Mouse (Mus musculus) liver, adult 2 months (tissue): ENCODE data around the gene Cxcr1.

Experiments
- CTCF ChIP-seq: fragments of 200-500 bp; IDR thresholded peaks from 2 replicates; pipeline ENCODE4 v1.5.1; 2011; ENCODE audit warnings: low read depth, low read length, control low read depth
- POLR2A ChIP-seq: fragments of 200-500 bp; IDR thresholded peaks from 2 replicates; pipeline ENCODE4 v1.6.1; 2011; ENCODE audit warnings: low read length, control low read depth; ENCODE audit not compliant: insufficient read depth; ENCODE audit errors: extremely low read depth

DNA sequence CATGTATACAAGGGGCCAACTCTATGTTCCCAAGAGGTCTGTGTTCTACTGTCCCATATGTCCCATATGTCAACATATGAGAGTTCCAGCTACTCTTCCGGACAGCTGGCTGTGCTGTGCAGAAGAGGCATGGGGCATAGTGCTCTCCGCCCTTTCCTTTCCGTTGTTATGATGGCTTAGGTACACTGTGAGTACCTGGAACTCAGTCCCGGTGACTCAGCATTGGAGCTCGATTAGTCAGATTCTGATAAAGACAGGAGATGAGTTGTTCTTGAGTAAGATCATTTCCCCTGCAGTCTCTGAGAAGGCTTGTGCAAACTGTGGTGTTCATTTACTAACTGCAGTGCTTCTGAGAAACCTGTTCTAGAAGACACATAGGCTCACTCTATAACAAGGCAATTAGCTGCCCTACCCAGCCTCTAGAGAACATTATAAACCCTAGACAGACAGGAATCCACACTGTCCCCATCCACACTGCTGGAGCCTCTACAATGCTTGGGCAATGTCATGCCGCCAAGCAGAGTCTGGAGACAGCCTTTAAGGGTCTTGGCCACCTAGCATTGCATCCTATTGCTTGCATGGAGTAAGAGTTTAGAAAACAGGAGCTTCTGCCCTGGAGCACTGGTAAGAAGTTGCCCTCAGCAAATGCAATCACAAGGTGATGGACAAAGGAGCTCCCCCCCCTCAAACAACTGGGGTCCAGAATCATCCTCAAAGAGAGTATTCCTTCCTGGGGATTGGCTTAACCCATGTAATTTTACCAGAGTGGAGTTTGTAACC, 45.1 kb downstream of the Cxcr1 start:
- TF ChIP-seq CTCF = no peak
- no peak for TF ChIP-seq POLR2A
